Mouse (Mus musculus) liver, embryonic 14.5 days (tissue): Measurements from ENCODE around the gene Gm10985.

ENCODE experiments used
- CTCF ChIP-seq: IDR thresholded peaks from 2 replicates; pipeline ENCODE4 v1.5.1; 2016; ENCODE audit warnings: antibody characterized with exemption, low read depth, control low read depth
- EP300 ChIP-seq: IDR thresholded peaks from 2 replicates; pipeline ENCODE4 v1.6.1; 2016; ENCODE audit warnings: antibody characterized with exemption, low read depth

- TF ChIP-seq CTCF (no peak), EP300 (no peak)
Observed at GRCm38 (mm10) chr3:53848262-53848661, 3.4 kb downstream of the Gm10985 start.
